9 mouse cellular contexts compared by ENCODE assay signal in the genomic region with DNA sequence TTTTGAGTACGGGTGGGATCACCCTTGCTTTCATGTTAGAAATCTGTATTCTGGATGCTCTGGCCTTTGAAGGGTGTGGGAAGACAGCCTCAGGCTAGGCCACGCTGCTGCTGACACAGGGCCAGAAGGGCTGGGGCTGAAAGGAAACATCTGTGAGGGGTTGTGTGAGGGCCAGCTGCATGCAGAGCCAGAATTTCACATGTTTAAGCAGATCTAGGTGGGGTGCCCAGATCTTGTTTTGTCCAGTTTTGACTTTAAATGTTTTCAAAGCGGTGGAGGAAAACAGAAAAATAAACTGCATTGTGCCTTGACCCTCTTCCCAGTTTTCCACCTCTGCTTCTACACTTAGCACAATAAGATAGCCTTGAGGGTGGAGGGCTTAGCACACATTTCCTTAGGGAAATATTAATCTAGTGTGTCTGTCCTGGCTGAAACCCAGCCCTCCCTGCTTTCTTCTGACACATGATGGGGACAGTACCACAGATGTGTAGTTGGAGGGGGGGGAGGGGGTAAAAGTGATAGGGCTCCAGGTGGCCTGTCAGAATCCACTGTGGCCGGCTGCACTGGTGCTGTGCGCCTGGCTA. TPM values are rescaled to one million over a fixed set of nuclear protein-coding genes. Genes with fewer than 3 reads are reported as not detected.
DNase-seq lines count a peak whose midpoint lies in the region; ATAC-seq and TF ChIP-seq lines count a peak whose summit lies in the region.
"Had no signal": no experiment of that assay in that cellular context is flagged by ENCODE, and none has a peak within 500 bp of the region (broad histone marks: within the 10 kb centered on the region; RNA-seq: fewer than 3 reads in every experiment).

No protein-coding gene starts in this region.

- no peak for TF ChIP-seq POLR2A in embryonic fibroblast, embryonic 13.5 days (IDR thresholded peaks at IDR 0.05; ENCODE audit: low read depth, low read length)

- peak; percentile 54 for DNase-seq in adrenal gland, adult 2 months
- DNase-seq in adrenal gland, adult 8-10 months: no peak
- peak; percentile 58 to 82 for DNase-seq in urinary bladder, postnatal 36 days (ENCODE audit: low spot score in 2 of 2)
- no peak for DNase-seq in right cerebral cortex, postnatal 10 days (ENCODE audit: low spot score in 2 of 2)
- no peak for DNase-seq in cerebellum, adult 11 months

- peaks cover 14% of the 10 kb centered on the region for H3K4me1 ChIP-seq in embryonic fibroblast, embryonic 13.5 days (ENCODE audit: control insufficient read depth, insufficient read depth, low read length)
- no peaks in the 10 kb centered on the region for H3K4me1 ChIP-seq in hindbrain, embryonic 12.5 days
- H3K4me1 ChIP-seq in lung, embryonic 15.5 days: peaks cover 23% of the 10 kb centered on the region

- H3K27me3 ChIP-seq in hindbrain, embryonic 12.5 days: no peaks in the 10 kb centered on the region
- no peaks in the 10 kb centered on the region for H3K27me3 ChIP-seq in lung, embryonic 15.5 days

- no peak overlapping the region for H3K4me3 ChIP-seq in embryonic fibroblast, embryonic 13.5 days (ENCODE audit: insufficient read depth, low read length)
- no peak overlapping the region for H3K4me3 ChIP-seq in hindbrain, embryonic 12.5 days
- H3K4me3 ChIP-seq in lung, embryonic 15.5 days: no peak overlapping the region
- H3K4me3 ChIP-seq: myocyte had no signal

- H3K9me3 ChIP-seq in hindbrain, embryonic 12.5 days (replicated peaks): peaks cover 8% of the 10 kb centered on the region
- H3K9me3 ChIP-seq in lung, embryonic 15.5 days: no peaks in the 10 kb centered on the region

- H3K36me3 ChIP-seq in hindbrain, embryonic 12.5 days: peaks cover 72% of the 10 kb centered on the region
- H3K36me3 ChIP-seq in lung, embryonic 15.5 days: peaks cover 55% of the 10 kb centered on the region

- TF ChIP-seq CTCF in embryonic fibroblast, embryonic 13.5 days (IDR thresholded peaks at IDR 0.05; ENCODE audit: borderline replicate concordance, insufficient read depth, low read length): no peak

- ATAC-seq in hindbrain, embryonic 12.5 days (ENCODE audit: low FRiP score): 0 out of 2 replicates have a peak, but pooled peaks have one; percentile 66
- ATAC-seq in lung, embryonic 15.5 days (ENCODE audit: borderline replicate concordance, extremely low read depth, low FRiP score, low TSS enrichment): peak; percentile 94

- no peak overlapping the region for H3K4me2 ChIP-seq in hindbrain, embryonic 12.5 days (replicated peaks)
- H3K4me2 ChIP-seq in lung, embryonic 15.5 days: no peak overlapping the region

- H3K27ac ChIP-seq in embryonic fibroblast, embryonic 13.5 days (ENCODE audit: insufficient read depth, low read length): peak overlapping the region; percentile 66
- H3K27ac ChIP-seq in hindbrain, embryonic 12.5 days: peak overlapping the region; percentile 55
- peak overlapping the region; percentile 72 for H3K27ac ChIP-seq in lung, embryonic 15.5 days

- no peak overlapping the region for H3K9ac ChIP-seq in hindbrain, embryonic 12.5 days
- H3K9ac ChIP-seq in lung, embryonic 15.5 days: no peak overlapping the region

- WGBS in hindbrain, embryonic 12.5 days: 61% methylated on average over 5 of the region's 5 CpGs
- 21% methylated on average over 5 of the region's 5 CpGs for WGBS in lung, embryonic 15.5 days

RNA-seq across cellular contexts. Expression of gene Clec3b, which starts 11.8 kb away (rescaled TPM):
- 10 to 100 TPM; 27.6 to 47.5 TPM for total RNA-seq in adrenal gland, adult 2 months (2021)
- 34.0 and 58.3 TPM in 2 replicates for polyA plus RNA-seq in adrenal gland, adult 2 months (2012; rRNA removed)
- total RNA-seq in adrenal gland, adult 8-10 months (2022): 10 to 100 TPM; 13.5 to 23.8 (median 20.1) TPM
- not detected in 2 replicates for polyA plus RNA-seq in embryonic fibroblast, embryonic 13.5 days (2011; ENCODE audit: insufficient read length, low read depth, missing spikeins)
- polyA plus RNA-seq in hindbrain, embryonic 12.5 days (2016; fragmentation: Nextera tagmentation; extraction: Ambion mirVana): 0.22 TPM in 1 of 2 replicates, not detected in the other
- 1.7 and 3.1 TPM in 2 replicates for polyA plus RNA-seq in lung, embryonic 15.5 days (2015; fragmentation: Nextera tagmentation; extraction: Ambion mirVana)

RNA-seq across cellular contexts. Expression of gene Exosc7, which starts 26.0 kb away (rescaled TPM):
- 10 to 100 TPM; 29.6 to 39.3 TPM for total RNA-seq in adrenal gland, adult 2 months (2021)
- 7.5 and 7.6 TPM in 2 replicates for polyA plus RNA-seq in adrenal gland, adult 2 months (2012; rRNA removed)
- 10 to 100 TPM; 41.1 to 54.1 (median 43.1) TPM for total RNA-seq in adrenal gland, adult 8-10 months (2022)
- polyA plus RNA-seq in embryonic fibroblast, embryonic 13.5 days (2011; ENCODE audit: insufficient read length, low read depth, missing spikeins): 28.9 and 38.1 TPM in 2 replicates
- 80.1 and 84.2 TPM in 2 replicates for polyA plus RNA-seq in hindbrain, embryonic 12.5 days (2016; fragmentation: Nextera tagmentation; extraction: Ambion mirVana)
- polyA plus RNA-seq in lung, embryonic 15.5 days (2015; fragmentation: Nextera tagmentation; extraction: Ambion mirVana): 117 and 124 TPM in 2 replicates

RNA-seq across cellular contexts. Expression of gene Zdhhc3, which starts 26.0 kb away (rescaled TPM):
- 10 to 100 TPM; 62.8 to 83.5 TPM for total RNA-seq in adrenal gland, adult 2 months (2021)
- 221 and 236 TPM in 2 replicates for polyA plus RNA-seq in adrenal gland, adult 2 months (2012; rRNA removed)
- 10 to 100 TPM; 59.3 to 76.6 (median 71.0) TPM for total RNA-seq in adrenal gland, adult 8-10 months (2022)
- 88.0 and 92.1 TPM in 2 replicates for polyA plus RNA-seq in embryonic fibroblast, embryonic 13.5 days (2011; ENCODE audit: insufficient read length, low read depth, missing spikeins)
- polyA plus RNA-seq in hindbrain, embryonic 12.5 days (2016; fragmentation: Nextera tagmentation; extraction: Ambion mirVana): 81.0 and 82.8 TPM in 2 replicates
- 70.2 and 73.1 TPM in 2 replicates for polyA plus RNA-seq in lung, embryonic 15.5 days (2015; fragmentation: Nextera tagmentation; extraction: Ambion mirVana)

Comparison
In these comparisons a context has a peak if more than half of its experiments do, and no peak if none do; other contexts are left out.
1. DNase-seq: peak in adrenal gland, adult 2 months (single experiment) and urinary bladder, postnatal 36 days (2 of 2); none in adrenal gland, adult 8-10 months (single experiment), right cerebral cortex, postnatal 10 days (0 of 2) and cerebellum, adult 11 months (single experiment).
2. Peak in every context shown above with its lines, with median percentiles within 50 percentile points of each other: H3K27ac ChIP-seq.